Mouse (Mus musculus): ENCODE measurements around the gene Gstt1.
A peak's percentile ranks its signal among the peaks of the same experiment; 100 is the strongest.

Gene Gstt1

GRCm38 (mm10) chr10:75763682-75764518, 34.5 kb downstream of the Gstt1 start, which contains the start of gene Cabin1:
Gene Cabin1 (minus strand): TSS chr10:75764341.
- DNase-seq (ENCODE audit: low spot score), result peak; percentile 98

GRCm38 (mm10) chr10:75762413-75762812, 36.0 kb downstream of the Gstt1 start:
- no peak for DNase-seq (ENCODE audit: low spot score)

GRCm38 (mm10) chr10:75760311-75760710, 38.1 kb downstream of the Gstt1 start:
- no peak for DNase-seq (ENCODE audit: low spot score)

- no peak for DNase-seq (ENCODE audit: low spot score)
Measured at GRCm38 (mm10) chr10:75756719-75757118, 41.7 kb downstream of the Gstt1 start.

GRCm38 (mm10) chr10:75744017-75744416, 54.4 kb downstream of the Gstt1 start:
- peak; percentile 49 for DNase-seq (ENCODE audit: low spot score)

- no peak for DNase-seq (ENCODE audit: low spot score)
Measured at GRCm38 (mm10) chr10:75743369-75743768, 55.0 kb downstream of the Gstt1 start.

- no peak for DNase-seq (ENCODE audit: low spot score)
Measured at GRCm38 (mm10) chr10:75740866-75741265, 57.5 kb downstream of the Gstt1 start.

Measured in yolk sac, embryonic 10.5 days (tissue).